Mouse (Mus musculus) bone marrow macrophage, adult 2 months (primary cell): ENCODE results near the gene Hoxd10.

Source experiments
- CTCF ChIP-seq: IDR thresholded peaks from 2 replicates; pipeline ENCODE4 v1.5.1; 2012; ENCODE audit warnings: low read depth, mild to moderate bottlenecking, low read length, moderate library complexity
- POLR2A ChIP-seq: IDR thresholded peaks from 2 replicates; pipeline ENCODE4 v1.6.1; 2012; ENCODE audit warnings: mild to moderate bottlenecking, low read depth, low read length, borderline replicate concordance

GRCm38 (mm10) chr2:74728303-74728680, 36.6 kb downstream of the Hoxd10 start:
- TF ChIP-seq POLR2A (no peak), CTCF (no peak)
